Mouse (Mus musculus): ENCODE data around the gene Bmf.

GRCm38 (mm10) chr2:118587686-118588085, 38.2 kb upstream of the Bmf start:
- TF ChIP-seq CTCF (IDR thresholded peaks at IDR 0.05; ENCODE audit: extremely low read depth, insufficient read depth, low read length): no peak
- no peak for TF ChIP-seq POLR2A (IDR thresholded peaks at IDR 0.05; ENCODE audit: extremely low read depth, insufficient read depth, low read length)
